Mouse (Mus musculus): ENCODE data around the gene Ptov1.

The Ptov1 gene

DNA sequence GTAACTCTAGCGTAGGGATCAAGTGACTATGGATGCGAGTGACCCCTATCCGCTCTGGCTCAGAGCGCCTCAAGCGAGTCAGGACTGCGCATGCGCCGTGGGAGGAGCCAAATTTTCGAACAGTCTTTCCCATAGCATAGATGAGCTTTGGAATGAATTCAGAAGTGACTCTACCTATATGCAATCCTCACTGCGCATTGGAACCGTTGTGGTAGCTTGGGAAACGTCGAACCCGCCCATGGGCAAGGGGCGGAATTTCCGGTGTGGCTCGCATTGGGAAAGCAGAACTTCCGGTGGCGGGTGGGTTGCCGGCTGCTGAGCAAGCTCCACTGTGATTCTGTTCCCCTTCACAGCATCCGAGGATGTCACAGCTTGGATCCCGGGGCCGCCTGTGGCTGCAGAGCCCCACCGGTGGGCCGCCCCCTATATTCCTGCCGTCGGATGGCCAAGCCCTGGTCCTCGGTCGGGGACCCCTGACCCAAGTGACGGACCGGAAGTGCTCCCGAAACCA, 12.5 kb downstream of the Ptov1 start, which contains the start of gene Pnkp:
TSS of gene Pnkp (plus strand) at position 98 of the 511 bp plus-strand sequence.
- peak; percentile 94 for DNase-seq

DNA sequence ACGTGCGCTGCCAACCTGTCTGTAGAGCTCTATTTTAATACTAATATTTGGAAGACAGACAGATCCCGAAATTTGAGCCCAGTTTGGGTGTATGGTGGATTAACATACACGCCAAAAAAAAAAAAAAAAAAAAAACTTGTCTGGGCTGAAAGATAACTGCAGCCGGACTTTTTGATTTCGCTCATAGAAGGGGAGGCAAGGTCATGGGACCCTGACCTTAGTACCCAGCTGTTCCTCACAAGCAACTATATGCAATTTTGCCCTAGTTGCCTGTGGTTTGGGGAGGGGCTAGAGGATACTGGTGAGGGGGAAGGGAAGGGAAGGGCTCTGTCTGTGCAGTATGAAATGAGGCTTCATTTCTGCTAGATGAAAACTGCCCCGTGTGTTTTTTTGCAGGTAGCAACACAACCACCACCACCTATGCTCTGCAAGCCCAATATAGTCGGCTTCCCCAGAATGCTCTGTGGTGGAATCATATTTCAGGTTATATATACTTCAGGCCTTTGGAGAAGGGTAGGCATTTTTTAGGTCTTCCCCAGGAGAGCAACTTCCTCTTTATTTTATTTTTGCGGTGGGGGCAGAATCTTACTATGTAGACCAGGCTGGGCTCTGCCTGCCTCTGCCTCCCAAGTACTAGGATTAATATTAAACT, 13.2 kb downstream of the Ptov1 start:
- no peak for DNase-seq

DNA sequence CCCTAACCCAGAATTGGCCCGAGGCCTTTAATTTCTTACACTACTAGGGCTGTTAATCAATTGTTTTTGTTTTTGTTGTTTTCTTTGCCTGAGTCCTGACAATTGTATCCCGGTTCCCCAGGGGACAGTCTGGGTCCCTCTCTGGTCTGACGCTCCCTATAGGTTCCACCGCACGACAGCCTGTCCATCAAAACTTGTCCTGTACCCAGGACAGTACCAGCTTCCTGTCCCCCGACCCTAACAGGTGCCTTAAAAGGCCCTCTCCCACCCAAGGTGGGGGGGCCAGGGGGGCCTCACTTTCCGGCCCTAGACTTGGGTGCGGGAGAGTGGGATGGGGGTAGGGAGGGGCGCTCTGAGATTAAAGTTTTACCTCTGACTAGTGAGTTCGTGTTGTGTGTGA, 14.6 kb downstream of the Ptov1 start:
- DNase-seq: no peak

DNA sequence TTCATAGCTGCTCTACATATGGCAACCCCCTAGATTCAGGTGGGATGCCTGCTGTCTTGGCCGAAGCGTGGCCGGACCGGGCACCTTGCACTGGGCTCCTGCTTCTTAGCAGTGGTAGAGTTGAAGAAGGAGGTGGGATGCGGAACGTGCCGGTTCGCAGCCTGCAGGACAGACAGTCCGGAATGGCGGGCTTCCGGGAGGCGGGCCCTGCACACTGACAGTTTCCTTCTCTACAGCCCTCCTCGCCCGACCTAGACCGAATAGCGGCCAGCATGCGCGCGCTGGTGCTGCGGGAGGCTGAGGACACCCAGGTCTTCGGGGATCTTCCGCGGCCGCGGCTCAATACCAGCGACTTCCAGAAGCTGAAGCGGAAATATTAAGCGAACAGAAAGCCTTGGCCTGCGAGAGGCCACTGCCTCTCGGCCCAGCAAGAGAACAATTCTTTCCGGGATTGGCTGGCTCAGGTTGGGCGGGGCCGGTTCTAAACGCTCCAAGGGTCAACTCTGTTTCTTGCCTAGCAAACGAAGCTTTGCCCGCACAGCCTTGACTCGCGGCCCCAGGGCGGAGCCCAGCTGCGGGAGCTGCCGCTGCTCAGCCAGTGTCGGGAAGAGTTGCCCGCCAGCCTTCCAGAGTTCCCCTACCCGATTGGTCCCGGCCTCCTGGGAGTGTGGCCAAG, 15.1 kb downstream of the Ptov1 start:
- DNase-seq: peak; percentile 78

DNA sequence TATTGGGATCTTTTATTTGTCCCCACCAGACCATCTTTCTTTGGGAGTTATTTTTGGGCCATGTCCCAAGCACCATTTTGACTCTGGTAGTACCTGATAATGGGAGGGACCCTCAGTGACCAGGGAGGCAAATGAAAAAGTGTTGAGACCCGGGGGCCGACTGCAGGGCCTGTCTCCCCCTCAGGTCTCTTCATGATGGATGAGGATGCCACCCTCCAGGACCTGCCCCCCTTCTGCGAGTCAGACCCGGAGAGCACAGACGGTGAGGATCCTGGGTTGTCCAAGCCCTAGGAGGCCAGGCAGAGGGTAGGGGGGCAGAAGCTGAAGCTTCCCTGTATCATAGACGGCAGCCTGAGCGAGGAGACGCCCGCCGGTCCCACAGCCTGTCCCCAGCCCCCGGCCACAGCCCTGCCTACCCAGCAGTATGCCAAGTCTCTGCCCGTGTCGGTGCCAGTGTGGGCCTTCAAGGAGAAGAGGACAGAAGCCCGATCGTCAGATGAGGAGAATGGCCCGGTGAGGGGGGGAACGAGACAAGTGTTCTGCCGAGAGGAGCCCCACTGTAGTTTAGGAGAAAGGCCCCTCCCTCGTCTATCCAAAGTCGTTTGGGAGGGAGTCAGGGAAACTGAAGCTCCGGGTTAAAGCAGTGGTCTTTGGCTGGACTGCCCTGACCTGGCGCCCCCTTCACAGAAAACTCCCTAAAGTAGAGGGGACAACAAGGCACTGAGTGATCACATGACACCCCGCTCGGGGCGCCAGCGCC, 15.8 kb downstream of the Ptov1 start:
- DNase-seq: no peak

DNA sequence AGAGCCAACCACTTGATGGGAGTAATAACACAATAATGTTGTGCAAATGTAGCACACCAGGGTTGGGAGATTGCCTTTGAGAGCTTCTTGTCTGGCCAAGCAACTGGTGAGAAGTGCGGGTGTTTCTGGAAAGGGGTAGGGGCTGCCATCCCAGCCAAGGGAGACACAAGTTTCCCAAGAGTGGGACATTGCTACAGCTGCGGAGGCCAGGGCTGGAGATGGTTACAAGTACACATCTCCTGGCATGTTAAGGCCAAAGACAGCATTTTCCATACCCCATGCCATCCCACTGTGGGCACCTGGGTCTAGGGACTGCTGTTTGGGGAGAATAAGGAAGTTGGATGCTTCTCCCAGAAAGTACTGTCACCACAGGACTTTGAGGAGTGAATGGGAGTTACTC, 16.5 kb downstream of the Ptov1 start:
- no peak for DNase-seq

DNA sequence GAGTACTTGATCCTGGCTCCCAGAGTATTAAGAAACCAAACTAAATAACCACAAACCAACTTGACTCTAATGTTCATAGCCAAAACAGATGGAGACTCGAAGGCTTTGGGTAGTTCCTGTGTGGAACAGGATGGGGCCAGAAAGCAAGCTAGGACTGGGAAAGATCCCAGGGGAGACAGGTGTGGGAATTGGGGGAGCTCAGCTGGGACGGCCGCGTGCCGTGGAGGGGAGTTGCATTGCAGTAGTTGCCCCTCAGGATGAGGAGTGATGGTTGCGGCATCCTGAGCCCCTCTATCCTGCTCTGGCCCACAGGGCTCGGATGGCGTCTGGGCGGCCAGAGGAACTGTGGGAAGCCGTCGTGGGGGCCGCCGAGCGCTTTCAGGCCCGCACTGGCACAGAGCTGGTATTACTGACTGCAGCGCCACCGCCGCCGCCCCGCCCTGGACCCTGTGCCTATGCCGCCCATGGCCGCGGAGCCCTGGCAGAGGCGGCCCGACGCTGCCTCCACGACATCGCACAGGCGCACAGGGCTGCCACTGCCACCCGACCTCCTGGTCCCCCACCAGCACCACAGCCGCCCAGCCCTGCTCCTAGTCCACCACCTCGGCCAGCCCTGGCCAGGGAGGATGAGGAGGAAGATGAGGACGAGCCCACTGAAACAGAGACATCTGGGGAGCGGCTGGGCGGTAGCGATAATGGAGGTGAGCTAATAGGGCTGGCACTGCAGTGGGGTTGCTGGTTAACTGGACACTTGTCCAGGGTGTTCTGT, 17.1 kb downstream of the Ptov1 start:
- no peak for DNase-seq

DNA sequence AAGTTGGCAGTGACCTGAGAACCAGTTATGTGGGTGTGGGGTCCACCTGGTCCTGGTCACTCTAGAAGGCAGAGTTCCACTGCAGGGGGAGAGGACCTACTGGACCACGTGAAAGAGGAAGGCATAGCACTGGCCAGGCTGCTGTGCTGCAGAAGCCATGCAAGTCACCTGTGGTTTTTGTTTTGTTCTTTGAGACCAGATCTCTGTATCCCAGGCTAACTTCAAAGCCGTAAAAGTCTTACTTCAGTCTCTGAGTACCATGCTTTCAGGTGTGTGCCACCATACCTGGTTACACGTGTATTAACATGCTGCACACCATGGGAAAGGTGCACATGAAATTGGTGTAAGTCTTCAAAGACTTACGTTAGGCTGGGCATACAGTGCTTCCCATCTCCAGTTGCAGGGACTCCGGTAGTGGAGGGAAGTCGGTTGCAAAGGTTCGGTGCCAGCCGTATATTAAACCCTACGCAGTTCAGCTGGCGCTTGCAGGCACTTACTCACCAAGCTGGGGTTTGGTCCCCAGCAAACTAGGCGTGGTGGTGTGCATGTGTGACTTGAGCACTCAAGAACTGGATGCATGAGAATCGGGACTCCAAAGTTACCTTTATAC, 17.9 kb downstream of the Ptov1 start:
- no peak for DNase-seq

DNA sequence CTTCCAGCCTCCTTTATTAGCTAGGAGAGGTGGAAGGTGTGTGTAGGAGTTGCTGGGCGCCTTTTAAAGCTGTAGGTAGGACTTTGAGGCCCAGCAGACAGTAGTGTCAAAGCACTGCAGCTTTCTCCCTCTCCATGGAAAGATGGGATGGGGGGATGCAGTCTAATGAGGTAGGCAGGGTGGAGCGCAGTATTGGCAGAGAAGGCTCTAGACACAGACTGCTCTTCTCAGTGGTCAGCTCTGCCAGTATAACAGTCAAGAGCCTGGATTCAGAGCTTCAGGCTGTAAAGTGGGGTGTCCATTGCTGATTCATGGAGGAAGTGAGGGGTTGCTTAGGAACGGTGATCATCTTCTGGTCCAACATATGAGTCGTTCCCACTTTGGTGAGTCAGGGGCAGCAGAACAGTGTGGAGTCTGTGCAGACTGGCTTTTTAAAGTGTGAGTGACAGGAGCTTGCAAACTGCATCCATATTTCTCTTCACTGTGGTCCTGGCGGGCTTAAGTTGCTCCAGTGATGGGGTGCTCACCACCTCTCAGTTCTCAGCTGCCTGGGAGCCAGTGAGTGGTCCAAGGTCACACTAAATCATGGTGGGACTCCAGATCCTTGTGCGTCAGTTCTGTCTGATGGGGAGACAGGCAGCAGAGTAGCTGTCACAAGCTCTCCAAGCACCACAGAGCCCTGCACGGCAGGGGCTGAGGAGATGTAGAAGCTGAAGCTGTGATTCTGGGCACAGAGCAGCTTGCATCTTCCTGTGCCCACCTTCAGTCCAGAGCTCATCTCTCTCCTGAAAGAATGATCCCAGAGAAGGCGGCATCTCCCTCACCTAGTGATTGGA, 18.6 kb downstream of the Ptov1 start:
- DNase-seq: peak; percentile 31

DNA sequence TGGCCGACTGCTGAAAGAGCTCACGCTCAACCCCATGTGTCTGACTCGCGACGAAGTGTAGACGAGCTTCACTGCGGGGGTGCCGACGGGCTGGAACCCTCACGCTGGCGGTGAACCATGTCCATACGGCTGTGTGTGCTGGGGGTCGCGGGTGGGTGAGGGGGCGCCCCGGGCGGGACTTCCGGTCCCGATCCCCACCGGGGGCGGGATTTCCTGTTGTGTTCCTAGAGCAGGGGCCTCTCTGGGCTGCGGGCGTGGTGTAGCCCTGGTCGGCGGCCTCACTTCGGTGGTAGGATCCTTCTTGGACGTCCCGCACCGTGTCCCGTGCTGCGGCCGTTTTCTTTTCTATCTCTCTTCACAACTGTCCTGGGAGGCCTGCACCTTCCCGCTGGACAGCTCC, 19.4 kb downstream of the Ptov1 start:
- DNase-seq: no peak

DNA sequence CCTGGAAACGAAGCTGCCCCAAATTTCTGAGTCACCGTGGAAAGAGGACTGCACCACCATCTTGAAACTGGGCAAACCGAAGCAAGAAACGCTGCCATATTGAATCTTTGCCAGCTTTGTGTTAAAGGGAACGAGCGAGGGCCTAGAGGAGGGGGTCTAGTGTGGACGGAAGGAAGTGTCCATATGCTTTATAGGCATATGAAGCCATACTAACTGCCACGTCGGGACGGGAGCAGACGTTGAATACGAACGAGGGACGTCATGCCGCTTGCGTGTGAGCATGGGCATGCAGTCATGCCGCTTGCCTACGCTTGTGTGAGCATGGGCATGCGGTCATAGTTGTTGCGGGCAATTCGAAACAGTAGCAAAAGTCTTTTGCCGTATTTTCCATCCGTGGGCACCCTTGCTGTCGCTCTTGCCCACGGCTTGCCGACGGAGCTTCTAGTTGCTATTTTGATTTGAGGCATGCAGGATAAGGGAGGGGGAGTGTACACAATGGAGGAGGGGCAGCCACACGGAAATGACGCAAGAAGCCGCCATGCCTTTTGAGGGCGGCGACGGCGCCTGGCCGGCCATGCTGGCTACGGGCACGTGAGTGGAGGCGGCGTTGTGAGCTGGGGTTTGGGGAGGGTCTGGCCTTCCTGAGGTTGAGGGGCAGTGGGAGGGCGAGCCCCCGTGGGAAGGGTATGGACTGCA, 20.0 kb downstream of the Ptov1 start:
- peak; percentile 96 for DNase-seq

DNA sequence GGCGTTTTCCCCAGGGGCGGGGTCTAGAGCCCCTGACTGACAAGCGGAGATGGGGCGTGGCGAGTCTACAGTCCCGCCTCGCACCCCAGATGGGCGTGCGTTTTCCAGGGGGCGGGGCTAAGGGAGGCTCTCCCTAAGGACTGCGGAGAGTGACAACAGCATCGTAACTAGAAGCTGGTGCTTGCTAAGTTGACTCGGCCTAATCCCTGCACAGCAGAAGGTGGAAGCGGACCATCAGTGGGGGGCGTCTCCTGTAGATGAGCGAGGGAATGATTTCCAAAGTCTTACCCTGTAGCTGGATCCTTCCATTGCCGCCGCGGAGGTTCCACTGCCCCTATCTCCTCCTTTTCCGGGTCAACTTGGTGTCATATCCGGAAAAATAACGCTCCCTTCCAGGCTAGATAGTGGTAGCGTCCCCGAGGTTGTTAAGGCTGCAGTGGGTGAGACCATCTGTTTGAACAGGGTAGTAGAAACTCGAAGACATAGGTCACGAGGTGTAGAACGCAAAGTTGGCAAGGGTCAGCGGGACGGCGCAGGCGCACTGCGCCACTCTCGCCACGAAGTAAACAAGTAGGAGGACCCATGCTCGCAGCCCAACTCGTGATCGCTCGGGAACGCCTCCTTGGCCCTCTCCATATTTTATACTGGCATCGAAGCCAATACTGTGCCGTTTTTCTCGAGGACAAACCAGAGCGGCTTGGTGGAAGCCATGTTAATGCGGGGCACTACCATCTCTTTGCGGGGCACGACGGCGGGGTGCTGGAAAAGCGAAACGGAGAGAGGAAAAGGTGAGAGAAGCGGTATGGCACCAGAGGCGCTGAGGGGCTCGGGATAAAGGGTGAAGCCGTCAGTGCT, 20.8 kb downstream of the Ptov1 start, which contains the start of the genes Akt1s1 and Tbc1d17:
TSS of gene Akt1s1 (plus strand) at position 431 of the 855 bp plus-strand sequence.
TSS of gene Tbc1d17 (minus strand) at position 519 of the 855 bp plus-strand sequence.
- peak; percentile 100 for DNase-seq

DNA sequence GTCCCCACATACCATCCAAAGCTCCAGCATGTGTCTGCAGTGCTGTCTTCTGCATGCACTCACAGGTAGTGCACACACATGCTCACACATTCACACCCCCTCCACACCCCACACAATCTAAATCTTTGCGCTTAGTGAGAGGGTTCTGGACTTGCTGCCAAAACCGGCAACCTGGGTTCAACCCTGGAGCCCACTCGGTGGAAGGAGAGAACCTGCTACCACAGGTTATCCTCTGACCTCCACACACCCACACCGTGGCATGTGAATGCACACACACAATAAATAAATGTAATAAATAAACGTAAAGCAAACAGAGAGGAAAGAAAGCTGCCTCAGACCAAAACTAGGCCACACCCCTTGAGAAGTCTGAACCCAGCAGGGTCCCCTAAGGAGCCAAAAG, 21.8 kb downstream of the Ptov1 start:
- peak; percentile 35 for DNase-seq

DNA sequence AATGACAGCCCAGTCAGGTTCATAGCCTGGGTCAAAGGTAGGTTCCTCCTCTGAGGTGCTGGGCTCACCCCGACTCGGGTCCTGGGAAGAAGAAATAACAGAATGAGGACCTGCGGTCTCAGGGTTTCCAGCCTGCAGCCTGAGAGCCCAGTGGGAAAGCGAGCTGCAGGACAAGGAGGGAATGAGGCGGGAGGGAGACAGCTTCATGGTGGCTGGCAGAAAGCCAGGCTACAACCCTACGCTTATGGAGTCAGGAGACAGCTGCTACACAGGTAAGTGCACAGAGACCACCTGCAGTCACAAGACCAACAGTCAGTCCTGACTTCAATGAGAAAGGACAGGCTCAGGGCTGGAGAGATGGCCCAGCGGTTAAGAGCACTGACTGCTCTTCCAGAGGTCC, 22.8 kb downstream of the Ptov1 start:
- DNase-seq: peak; percentile 36

DNA sequence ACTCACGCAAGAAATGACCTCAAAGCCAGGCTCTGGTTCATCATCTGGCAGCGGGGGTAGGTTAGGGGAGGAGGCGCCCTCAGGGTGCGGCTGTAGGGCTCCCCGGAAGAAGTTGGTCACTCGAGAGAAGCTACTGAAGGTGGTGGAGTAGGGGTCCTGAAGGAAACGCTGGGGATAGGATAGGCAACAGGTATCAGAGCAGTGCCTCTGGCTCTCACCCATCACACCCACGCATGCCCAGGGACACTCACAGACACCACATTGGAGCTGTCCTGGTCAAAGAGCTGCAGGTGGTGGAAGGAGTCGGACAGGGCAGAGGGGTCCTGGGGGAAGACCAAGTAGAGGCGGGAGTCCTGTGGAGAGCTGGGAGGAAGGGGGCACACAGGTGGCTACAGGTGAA, 24.6 kb downstream of the Ptov1 start:
- DNase-seq: no peak

DNA sequence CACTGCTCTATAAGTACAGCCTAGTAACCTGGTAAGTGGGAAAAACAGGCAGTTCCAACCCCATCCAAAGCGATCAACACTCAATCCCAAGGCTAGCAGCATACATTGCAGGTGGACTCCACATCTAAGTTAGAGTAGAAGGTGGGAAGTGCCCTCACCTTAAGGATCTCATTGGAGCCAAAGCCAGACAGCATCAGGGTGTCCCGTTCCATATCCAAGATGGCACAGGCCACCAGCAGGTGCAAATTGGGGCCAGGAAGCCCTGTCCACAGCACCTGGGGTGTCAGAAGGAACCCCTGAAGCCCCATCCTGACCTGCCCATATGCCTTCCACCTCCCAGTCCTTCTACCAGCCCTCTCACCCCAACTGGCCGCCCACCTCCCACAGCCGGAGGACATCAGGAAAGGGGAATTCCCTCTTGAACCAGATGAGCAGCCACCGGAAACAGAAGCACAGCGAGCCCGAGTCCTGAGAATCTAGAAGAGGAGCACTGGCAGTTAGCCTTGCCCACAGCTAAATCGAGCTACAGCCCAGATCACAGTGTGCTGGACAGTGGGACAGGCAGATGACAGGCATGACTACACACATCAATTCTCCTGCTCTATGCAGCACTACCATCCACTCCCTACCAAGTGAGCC, 27.6 kb downstream of the Ptov1 start:
- no peak for DNase-seq

DNA sequence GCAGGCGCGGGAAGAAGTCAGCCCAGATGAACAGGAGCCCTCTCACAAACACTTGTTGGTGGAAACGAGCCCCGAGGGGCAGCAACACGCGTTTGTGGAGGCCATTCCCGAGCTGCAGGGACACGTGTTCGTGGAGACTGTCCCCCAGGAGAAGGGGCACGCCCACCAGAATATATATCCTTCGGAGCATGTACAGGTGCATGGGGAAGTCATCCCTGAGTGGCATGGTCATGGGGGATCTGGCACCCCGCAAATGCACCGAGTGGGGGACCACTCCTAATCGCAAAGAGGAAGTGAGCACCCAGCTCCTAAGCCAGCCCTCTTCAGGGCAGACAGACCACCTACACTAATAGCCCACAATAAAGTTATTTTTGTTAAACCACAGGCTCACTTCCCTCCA, 29.2 kb downstream of the Ptov1 start:
- peak; percentile 52 for DNase-seq

DNA sequence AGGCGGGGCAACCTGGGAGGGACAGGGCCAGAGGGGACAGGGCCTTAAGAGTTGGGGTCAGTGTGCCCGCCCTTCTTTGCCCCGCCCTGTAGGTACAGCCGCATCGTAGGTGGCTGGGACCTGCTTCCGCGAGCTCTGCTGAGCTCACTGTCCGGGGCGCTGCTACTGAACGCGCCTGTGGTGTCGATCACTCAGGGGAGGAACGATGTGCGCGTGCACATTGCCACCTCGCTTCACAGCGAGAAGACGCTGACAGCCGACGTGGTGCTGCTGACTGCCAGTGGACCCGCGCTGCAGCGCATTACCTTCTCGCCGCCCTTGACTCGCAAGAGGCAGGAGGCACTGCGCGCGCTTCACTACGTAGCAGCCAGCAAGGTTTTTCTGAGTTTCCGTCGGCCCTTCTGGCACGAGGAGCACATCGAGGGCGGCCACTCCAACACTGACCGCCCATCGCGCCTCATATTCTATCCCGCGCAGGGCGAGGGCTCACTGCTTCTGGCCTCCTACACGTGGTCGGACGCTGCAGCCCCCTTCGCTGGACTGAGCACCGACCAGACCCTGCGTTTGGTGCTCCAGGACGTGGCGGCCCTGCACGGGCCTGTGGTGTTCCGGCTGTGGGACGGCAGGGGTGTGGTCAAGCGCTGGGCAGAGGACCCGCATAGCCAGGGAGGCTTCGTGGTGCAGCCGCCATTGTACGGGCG, 29.9 kb downstream of the Ptov1 start:
- peak; percentile 60 for DNase-seq

DNA sequence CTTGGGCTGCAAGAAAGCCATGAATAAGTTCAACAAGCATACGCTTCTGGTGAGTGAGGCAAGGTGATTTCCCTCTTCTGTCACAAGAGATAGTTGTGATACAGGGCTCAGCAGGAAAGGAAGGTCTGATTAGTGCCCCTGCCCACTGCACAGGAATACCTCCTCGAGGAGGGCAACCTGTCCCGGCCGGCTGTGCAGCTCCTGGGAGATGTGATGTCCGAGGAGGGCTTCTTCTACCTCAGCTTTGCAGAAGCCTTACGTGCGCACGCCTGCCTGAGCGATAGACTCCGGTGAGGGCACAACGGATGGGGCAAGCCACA, 30.5 kb downstream of the Ptov1 start:
- no peak for DNase-seq

All from layer of hippocampus, adult 9-11 months (tissue).